Mouse (Mus musculus): Measurements from ENCODE around the gene Ranbp3l.

DNA sequence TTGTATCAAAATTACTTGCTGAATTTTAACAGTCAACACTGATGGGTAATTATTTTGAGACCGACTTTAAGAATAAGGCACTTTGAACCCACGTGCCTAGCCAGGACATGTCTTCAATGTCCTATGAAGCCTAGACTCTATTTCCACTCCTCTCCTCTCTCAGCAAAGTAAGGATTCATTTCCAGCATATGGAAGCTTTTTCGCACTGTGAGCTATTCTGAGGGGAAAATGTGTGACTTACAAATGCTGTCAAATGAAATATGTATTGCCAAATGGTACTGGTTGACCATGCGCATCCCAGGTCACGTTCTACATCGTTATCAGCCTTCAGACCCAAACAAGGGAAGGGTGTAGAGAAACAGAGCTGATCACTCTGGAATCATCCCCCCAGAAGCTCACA is 23.5 kb downstream of the Ranbp3l start:
- TF ChIP-seq POLR2A (IDR thresholded peaks at IDR 0.05; ENCODE audit: low read depth, low read length), result no peak
- no peak for TF ChIP-seq TBP (conservative IDR thresholded peaks at IDR 0.05; ENCODE audit: low read depth, low read length)
- no peak for TF ChIP-seq JUND (conservative IDR thresholded peaks at IDR 0.05; ENCODE audit: low read depth, low read length)
- no peak for TF ChIP-seq EP300 (IDR thresholded peaks at IDR 0.05; ENCODE audit: low read length)
- no peak for TF ChIP-seq NRF1 (IDR thresholded peaks at IDR 0.05; ENCODE audit: low read depth, low read length)
